Mouse (Mus musculus) midbrain, postnatal 0 days (tissue): ENCODE data around the gene Rbfox2. TPM values are rescaled to one million over a fixed set of nuclear protein-coding genes. Genes with fewer than 3 reads are reported as not detected.

Experiments
- ATAC-seq: fragments of 200-750 bp; cut with Nextera tagmentation; 2 replicates; pipeline ENCODE4 v1.8.0; 2017; ENCODE audit warnings: moderate number of reproducible peaks, mild to moderate bottlenecking, moderate TSS enrichment, moderate library complexity; ENCODE audit not compliant: low FRiP score
- DNase-seq: peaks from one replicate; pipeline ENCODE4 v3.0.0-alpha.2; 2015; ENCODE audit warnings: low spot score
- H3K27ac ChIP-seq: fragments of 300-500 bp; sonication (generic); 2 replicates; pipeline ENCODE4 v1.5.1; 2014; ENCODE audit warnings: low read depth, mild to moderate bottlenecking, low read length, mixed read lengths
- H3K27me3 ChIP-seq: fragments of 300-500 bp; sonication (generic); 2 replicates; pipeline ENCODE4 v1.6.1; 2014; ENCODE audit warnings: low read length, control low read depth, mixed read lengths; ENCODE audit not compliant: insufficient read depth
- H3K36me3 ChIP-seq: fragments of 300-500 bp; sonication (generic); 2 replicates; pipeline ENCODE4 v1.6.1; 2014; ENCODE audit warnings: low read length, control low read depth, mixed read lengths; ENCODE audit not compliant: insufficient read depth
- H3K4me1 ChIP-seq: fragments of 300-500 bp; sonication (generic); 2 replicates; pipeline ENCODE4 v1.6.1; 2014; ENCODE audit warnings: mild to moderate bottlenecking, control low read depth, antibody characterized with exemption, low read length, mixed read lengths; ENCODE audit not compliant: insufficient read depth
- H3K4me2 ChIP-seq: fragments of 300-500 bp; sonication (generic); 2 replicates; pipeline ENCODE4 v1.6.1; 2014; ENCODE audit warnings: low read depth, mild to moderate bottlenecking, low read length, mixed read lengths; ENCODE audit not compliant: poor library complexity, severe bottlenecking
- H3K4me3 ChIP-seq: fragments of 300-500 bp; sonication (generic); 2 replicates; pipeline ENCODE4 v1.5.1; 2014; ENCODE audit warnings: low read depth, mild to moderate bottlenecking, low read length, moderate library complexity
- H3K9ac ChIP-seq: fragments of 300-500 bp; sonication (generic); replicated peaks from 2 replicates; pipeline ENCODE4 v1.6.1; 2014; ENCODE audit warnings: mild to moderate bottlenecking, low read length, moderate library complexity, mixed read lengths; ENCODE audit not compliant: poor library complexity, severe bottlenecking
- H3K9me3 ChIP-seq: fragments of 300-500 bp; sonication (generic); 2 replicates; pipeline ENCODE4 v1.6.1; 2016; ENCODE audit warnings: low read length, control low read depth
- CTCF ChIP-seq: IDR thresholded peaks from 2 replicates; pipeline ENCODE4 v1.5.1; 2016; ENCODE audit warnings: antibody characterized with exemption, mild to moderate bottlenecking
- WGBS: fragments of 180-500 bp; shearing (Covaris S2); extraction: QIAGEN DNeasy Blood & Tissue Kit; methylation state at CpG from one replicate; pipeline ENCODE4 v1.1.7; 2014; 5-methylcytosine and 5-hydroxymethylcytosine counted together
- polyA plus RNA-seq: library from polyadenylated mRNA; unstranded; fragments of >200 nt; fragmentation: Nextera tagmentation; extraction: Ambion mirVana; gene quantifications from 2 replicates; pipeline ENCODE4 v1.2.1, GENCODE M21; 2015
- total RNA-seq: library from RNA; depleted of rRNA; stranded (reverse); fragments of >200 nt; gene quantifications from 2 replicates; pipeline ENCODE4 v1.2.3, GENCODE M21; 2014

Gene Rbfox2
- total and polyA plus RNA-seq, 2 experiments from 2014 or later: 96.6 to 360 TPM

DNA sequence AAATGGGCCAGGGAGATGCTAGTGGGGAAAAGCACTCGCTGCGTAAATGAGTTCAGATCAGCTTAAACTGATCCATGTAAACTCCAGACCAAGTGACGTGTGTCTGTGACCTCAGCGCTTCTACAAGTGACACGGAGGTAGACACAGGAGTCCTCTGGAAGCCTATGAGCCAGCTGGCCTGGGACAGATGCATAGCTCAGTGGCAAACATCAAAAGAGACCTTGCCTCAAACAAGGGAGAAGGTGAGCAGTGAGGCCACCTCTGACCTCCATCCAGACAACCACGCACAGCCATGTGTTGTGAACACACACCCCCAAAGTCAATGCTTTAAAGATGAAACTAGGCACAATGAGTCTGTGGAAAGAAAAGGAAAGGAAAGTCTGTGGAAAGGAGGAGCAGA lies 164.5 kb downstream of the Rbfox2 start:
- H3K27ac ChIP-seq: no peak overlapping the region
- H3K4me1 ChIP-seq: peaks cover 7% of the 10 kb centered on the region; the same call in 1 of the 2 replicates
- no peaks in the 10 kb centered on the region for H3K36me3 ChIP-seq
- no peak for TF ChIP-seq CTCF
- 73% methylated on average over 6 of the region's 6 CpGs for WGBS
- DNase-seq: no peak
- no peak overlapping the region for H3K4me2 ChIP-seq
- H3K9me3 ChIP-seq: no peaks in the 10 kb centered on the region
- H3K9ac ChIP-seq: no peak overlapping the region
- no peaks in the 10 kb centered on the region for H3K27me3 ChIP-seq
- no peak overlapping the region for H3K4me3 ChIP-seq
- ATAC-seq: no peak

DNA sequence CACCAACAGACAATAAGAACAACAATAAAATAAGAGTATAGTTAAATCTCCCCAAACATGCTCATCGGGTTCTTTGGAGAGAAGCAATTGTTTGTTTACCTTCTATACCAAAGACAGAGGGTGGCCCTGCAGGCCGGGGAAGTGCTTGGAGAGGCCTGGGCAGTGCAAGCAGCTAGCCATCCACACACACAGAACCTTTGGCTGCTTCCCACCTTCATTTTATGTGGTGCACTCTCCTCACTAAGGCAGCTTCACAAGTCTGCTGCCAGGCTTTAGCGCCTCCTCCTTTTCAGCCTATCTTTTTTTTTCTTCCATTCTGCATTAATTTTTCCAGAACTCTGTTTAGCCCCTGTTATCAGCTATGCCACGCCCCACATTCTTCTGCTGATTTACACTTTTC lies 165.1 kb downstream of the Rbfox2 start:
- H3K9ac ChIP-seq: no peak overlapping the region
- no peak overlapping the region for H3K27ac ChIP-seq
- DNase-seq (no peak), ATAC-seq (no peak)
- no peak for TF ChIP-seq CTCF
- no peak overlapping the region for H3K4me3 ChIP-seq
- 68% methylated on average over 4 of the region's 4 CpGs for WGBS
- H3K4me2 ChIP-seq: no peak overlapping the region
- H3K4me1 ChIP-seq: peaks cover 7% of the 10 kb centered on the region; the same call in 1 of the 2 replicates
- no peaks in the 10 kb centered on the region for H3K27me3 ChIP-seq
- H3K9me3 ChIP-seq: no peaks in the 10 kb centered on the region
- H3K36me3 ChIP-seq: no peaks in the 10 kb centered on the region

- H3K4me3 ChIP-seq: no peak overlapping the region
- no peak for TF ChIP-seq CTCF
- H3K27ac ChIP-seq: no peak overlapping the region
- no peaks in the 10 kb centered on the region for H3K9me3 ChIP-seq
- no peak for ATAC-seq
- DNase-seq: no peak
- H3K36me3 ChIP-seq: 0 out of 2 replicates have a peak, but pooled peaks cover 5% of the 10 kb centered on the region
- no peaks in the 10 kb centered on the region for H3K27me3 ChIP-seq
- no peaks in the 10 kb centered on the region for H3K4me1 ChIP-seq
- 74% methylated on average over 5 of the region's 5 CpGs for WGBS
- no peak overlapping the region for H3K4me2 ChIP-seq
- no peak overlapping the region for H3K9ac ChIP-seq
Measured at GRCm38 (mm10) chr15:77138282-77138681, 168.5 kb downstream of the Rbfox2 start.

DNA sequence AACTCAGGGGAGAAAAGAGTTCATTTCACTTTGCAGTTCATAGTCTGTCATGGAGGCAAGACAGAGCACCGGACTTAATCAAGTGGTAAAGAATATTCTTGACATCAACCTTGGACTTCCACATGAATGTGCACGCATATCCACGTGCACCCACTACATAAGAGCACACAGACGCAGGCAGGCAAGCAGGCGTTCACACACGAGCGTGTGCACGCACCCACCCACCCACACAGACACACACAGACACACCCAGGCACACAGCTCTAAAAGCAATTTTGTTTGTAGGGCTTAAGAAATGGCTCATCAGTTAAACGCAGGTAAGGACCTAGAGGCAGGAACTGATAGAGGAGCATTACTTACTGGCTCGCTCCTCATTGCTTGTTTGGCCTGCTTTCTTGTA lies 172.3 kb downstream of the Rbfox2 start:
- no peak overlapping the region for H3K9ac ChIP-seq
- H3K36me3 ChIP-seq: peaks cover 27% of the 10 kb centered on the region
- no peaks in the 10 kb centered on the region for H3K27me3 ChIP-seq
- 99% methylated on average over 10 of the region's 10 CpGs for WGBS
- no peak for ATAC-seq
- H3K4me1 ChIP-seq: no peaks in the 10 kb centered on the region
- no peak; the same call in 1 of the 2 replicates for TF ChIP-seq CTCF
- H3K4me3 ChIP-seq: no peak overlapping the region
- no peak for DNase-seq
- no peaks in the 10 kb centered on the region for H3K9me3 ChIP-seq
- H3K27ac ChIP-seq: no peak overlapping the region
- H3K4me2 ChIP-seq: no peak overlapping the region

GRCm38 (mm10) chr15:77129154-77129553 lies 177.7 kb downstream of the Rbfox2 start:
- no peak overlapping the region for H3K9ac ChIP-seq
- no peaks in the 10 kb centered on the region for H3K27me3 ChIP-seq
- no peak for ATAC-seq
- H3K4me3 ChIP-seq: no peak overlapping the region
- H3K9me3 ChIP-seq: no peaks in the 10 kb centered on the region
- H3K4me1 ChIP-seq: no peaks in the 10 kb centered on the region
- no peak for DNase-seq
- peaks cover 27% of the 10 kb centered on the region for H3K36me3 ChIP-seq
- H3K4me2 ChIP-seq: no peak overlapping the region
- WGBS: 80% methylated on average over 8 of the region's 8 CpGs
- no peak for TF ChIP-seq CTCF
- no peak overlapping the region for H3K27ac ChIP-seq

GRCm38 (mm10) chr15:77127737-77128136 lies 179.1 kb downstream of the Rbfox2 start:
- WGBS: 80% methylated on average over 2 of the region's 2 CpGs
- TF ChIP-seq CTCF: no peak
- H3K9ac ChIP-seq: no peak overlapping the region
- H3K4me1 ChIP-seq: no peaks in the 10 kb centered on the region
- H3K4me3 ChIP-seq: no peak overlapping the region
- no peak overlapping the region for H3K4me2 ChIP-seq
- no peak overlapping the region for H3K27ac ChIP-seq
- H3K9me3 ChIP-seq: no peaks in the 10 kb centered on the region
- no peak for ATAC-seq
- H3K27me3 ChIP-seq: no peaks in the 10 kb centered on the region
- H3K36me3 ChIP-seq: peaks cover 24% of the 10 kb centered on the region
- DNase-seq: no peak
